12 mouse cellular contexts compared by ENCODE assay signal in genomic region chr7:140942811-140943210, GRCm38 (mm10). TPM values are rescaled to one million over a fixed set of nuclear protein-coding genes. Genes with fewer than 3 reads are reported as not detected.
A peak's percentile ranks its signal among the peaks of the same experiment; 100 is the strongest.
DNase-seq lines count a peak whose midpoint lies in the region; ATAC-seq and TF ChIP-seq lines count a peak whose summit lies in the region.
"Had no signal": no experiment of that assay in that cellular context is flagged by ENCODE, and none has a peak within 500 bp of the region (broad histone marks: within the 10 kb centered on the region; RNA-seq: fewer than 3 reads in every experiment).

No protein-coding gene starts in this region.

- ATAC-seq in lung, embryonic 14.5 days (ENCODE audit: insufficient read depth), result no peak
- ATAC-seq in intestine, embryonic 15.5 days, result no peak
- no peak for ATAC-seq in forebrain, embryonic 16.5 days

- no peak overlapping the region for H3K9ac ChIP-seq in lung, embryonic 14.5 days
- 0 out of 2 replicates have a peak overlapping the region, but pooled peaks have one; percentile 20 for H3K9ac ChIP-seq in intestine, embryonic 15.5 days
- H3K9ac ChIP-seq in forebrain, embryonic 16.5 days (replicated peaks; ENCODE audit: low read depth, low read length), result no peak overlapping the region

- H3K9me3 ChIP-seq in lung, embryonic 14.5 days (ENCODE audit: low read depth, low read length), result no peaks in the 10 kb centered on the region
- H3K9me3 ChIP-seq in intestine, embryonic 15.5 days, result no peaks in the 10 kb centered on the region
- H3K9me3 ChIP-seq in forebrain, embryonic 16.5 days (ENCODE audit: control insufficient read depth, low read length), result no peaks in the 10 kb centered on the region
- H3K9me3 ChIP-seq: neural tube, embryonic 12.5 days had no signal

- peaks cover 29% of the 10 kb centered on the region for H3K36me3 ChIP-seq in lung, embryonic 14.5 days (ENCODE audit: insufficient read depth)
- H3K36me3 ChIP-seq in intestine, embryonic 15.5 days, result peaks cover 25% of the 10 kb centered on the region
- H3K36me3 ChIP-seq in macrophage (ENCODE audit: inconsistent target), result peaks cover 19% of the 10 kb centered on the region; the same call in 1 of the 2 replicates
- no peaks in the 10 kb centered on the region for H3K36me3 ChIP-seq in forebrain, embryonic 16.5 days (ENCODE audit: control insufficient read depth, insufficient read depth)

- peak overlapping the region; percentile 87 for H3K4me2 ChIP-seq in lung, embryonic 14.5 days
- peak overlapping the region; percentile 66 for H3K4me2 ChIP-seq in intestine, embryonic 15.5 days (replicated peaks)
- H3K4me2 ChIP-seq in forebrain, embryonic 16.5 days (ENCODE audit: low read length), result no peak overlapping the region

- H3K4me1 ChIP-seq in lung, embryonic 14.5 days (ENCODE audit: insufficient read depth), result peaks cover 15% of the 10 kb centered on the region; the same call in 1 of the 2 replicates
- peaks cover 32% of the 10 kb centered on the region for H3K4me1 ChIP-seq in intestine, embryonic 15.5 days (replicated peaks)
- H3K4me1 ChIP-seq in cerebellum, adult 2 months (ENCODE audit: control insufficient read depth, insufficient read depth, low read length), result no peaks in the 10 kb centered on the region
- H3K4me1 ChIP-seq in forebrain, embryonic 16.5 days (replicated peaks; ENCODE audit: control insufficient read depth, insufficient read depth, low read length), result peaks cover 11% of the 10 kb centered on the region

- H3K4me3 ChIP-seq in lung, embryonic 14.5 days (ENCODE audit: low read depth, low read length), result no peak overlapping the region
- H3K4me3 ChIP-seq in intestine, embryonic 15.5 days (replicated peaks), result no peak overlapping the region
- H3K4me3 ChIP-seq in macrophage (ENCODE audit: inconsistent target), result no peak overlapping the region
- H3K4me3 ChIP-seq in cerebellum, adult 2 months (replicated peaks; ENCODE audit: insufficient read depth, low read depth, low read length), result no peak overlapping the region
- no peak overlapping the region for H3K4me3 ChIP-seq in forebrain, embryonic 16.5 days (replicated peaks; ENCODE audit: low read length)

- peak; percentile 22 to 37 for DNase-seq in adrenal gland, adult (ENCODE audit: inconsistent age in 2 of 2, low spot score in 1 of 2)
- DNase-seq in adrenal gland, postnatal 14 days, result no peak
- DNase-seq in lung, embryonic 14.5 days, result no peak
- no peak for DNase-seq in lung, adult 18-20 months
- DNase-seq in cerebellum, adult 2 months, result no peak
- DNase-seq: forebrain, postnatal 0 days had no signal

- no peaks in the 10 kb centered on the region for H3K27me3 ChIP-seq in lung, embryonic 14.5 days (ENCODE audit: insufficient read depth, low read length)
- no peaks in the 10 kb centered on the region for H3K27me3 ChIP-seq in intestine, embryonic 15.5 days (replicated peaks)
- no peaks in the 10 kb centered on the region for H3K27me3 ChIP-seq in cerebellum, adult 2 months (ENCODE audit: control insufficient read depth, insufficient read depth, low read length)
- H3K27me3 ChIP-seq in forebrain, embryonic 16.5 days (replicated peaks; ENCODE audit: control insufficient read depth, insufficient read depth, low read length), result no peaks in the 10 kb centered on the region
- H3K27me3 ChIP-seq: neural tube, embryonic 12.5 days had no signal

- no peaks in the 10 kb centered on the region for H3K79me2 ChIP-seq in macrophage (ENCODE audit: inconsistent target)

- TF ChIP-seq POLR2A in cerebellum, adult 2 months (IDR thresholded peaks at IDR 0.05; ENCODE audit: borderline replicate concordance, insufficient read depth, low read length), result no peak

- TF ChIP-seq CTCF in lung, embryonic 14.5 days (IDR thresholded peaks at IDR 0.05; ENCODE audit: low read depth), result no peak
- TF ChIP-seq CTCF in cerebellum, adult 2 months (IDR thresholded peaks at IDR 0.05; ENCODE audit: borderline replicate concordance, insufficient read depth, low read depth, low read length), result no peak

- 83% methylated on average over 10 of the region's 10 CpGs for WGBS in lung, embryonic 14.5 days
- WGBS in intestine, embryonic 15.5 days, result 91% methylated on average over 10 of the region's 10 CpGs
- 86% methylated on average over 10 of the region's 10 CpGs for WGBS in macrophage (ENCODE audit: missing documents)
- 94% methylated on average over 10 of the region's 10 CpGs for WGBS in cerebellum, adult 2 months
- WGBS in forebrain, embryonic 16.5 days, result 94% methylated on average over 10 of the region's 10 CpGs

- H3K27ac ChIP-seq in lung, embryonic 14.5 days (ENCODE audit: low read depth), result peak overlapping the region; percentile 95; the same call in 1 of the 2 replicates
- peak overlapping the region; percentile 84 for H3K27ac ChIP-seq in intestine, embryonic 15.5 days
- peak overlapping the region; percentile 98 for H3K27ac ChIP-seq in macrophage
- H3K27ac ChIP-seq in cerebellum, adult 2 months (ENCODE audit: insufficient read depth, low read length), result no peak overlapping the region
- no peak overlapping the region for H3K27ac ChIP-seq in forebrain, embryonic 16.5 days (ENCODE audit: low read length)
- H3K27ac ChIP-seq: neural tube, embryonic 12.5 days had no signal

RNA-seq across cellular contexts. Expression of gene Pgghg, which starts 1.6 kb away (rescaled TPM):
- 26.9 and 28.9 TPM in 2 replicates for total RNA-seq in adrenal gland, postnatal 14 days (2021)
- 20.7 and 22.6 TPM in 2 replicates for polyA plus RNA-seq in lung, embryonic 14.5 days (2014; fragmentation: Nextera tagmentation; extraction: Ambion mirVana)
- 21.6 and 21.9 TPM in 2 replicates for polyA plus RNA-seq in intestine, embryonic 15.5 days (2015; fragmentation: Nextera tagmentation; extraction: Ambion mirVana)
- 10 to 100 TPM in 24 of 26 experiments, 1 to 10 TPM in 2; 9.5 to 26.3 (median 16.0) TPM for total RNA-seq in macrophage (2018; cell fraction: chromatin; rRNA removed)
- total RNA-seq in macrophage (2018; cell fraction: cytosol; rRNA removed), result 1 to 10 TPM; 3.7 to 9.5 (median 5.8) TPM
- total RNA-seq in macrophage (2018; cell fraction: nucleus; rRNA removed), result 10 to 100 TPM in 24 of 26 experiments, 1 to 10 TPM in 2; 8.4 to 25.0 (median 13.3) TPM
- 6.3 to 9.2 TPM (median 7.2 TPM) in 3 replicates for polyA plus RNA-seq in macrophage (2018)
- polyA plus RNA-seq in cerebellum, adult 2 months (2012; rRNA removed), result 5.6 and 6.6 TPM in 2 replicates
- 8.9 and 10.1 TPM in 2 replicates for polyA plus RNA-seq in forebrain, embryonic 16.5 days (2015; fragmentation: Nextera tagmentation; extraction: Ambion mirVana)

RNA-seq across cellular contexts. Expression of gene Ifitm5, which starts 7.3 kb away (rescaled TPM):
- 0.63 and 1.4 TPM in 2 replicates for total RNA-seq in adrenal gland, postnatal 14 days (2021)
- 1.0 and 1.3 TPM in 2 replicates for polyA plus RNA-seq in lung, embryonic 14.5 days (2014; fragmentation: Nextera tagmentation; extraction: Ambion mirVana)
- 2.4 and 3.4 TPM in 2 replicates for polyA plus RNA-seq in intestine, embryonic 15.5 days (2015; fragmentation: Nextera tagmentation; extraction: Ambion mirVana)
- 10 to 100 TPM in 10 of 26 experiments, 1 to 10 TPM in 16; 3.1 to 25.5 (median 8.4) TPM for total RNA-seq in macrophage (2018; cell fraction: chromatin; rRNA removed)
- 1 to 10 TPM in 2 of 26 experiments, under 1 TPM in 23, not detected in 1; 0.22 to 1.3 (median 0.46) TPM for total RNA-seq in macrophage (2018; cell fraction: cytosol; rRNA removed)
- total RNA-seq in macrophage (2018; cell fraction: nucleus; rRNA removed), result 10 to 100 TPM in 11 of 26 experiments, 1 to 10 TPM in 15; 3.0 to 27.1 (median 9.1) TPM
- 0.30 to 1.0 TPM in 2 of 3 replicates, not detected in the other for polyA plus RNA-seq in macrophage (2018)
- 0.16 TPM in 1 of 2 replicates, not detected in the other for polyA plus RNA-seq in cerebellum, adult 2 months (2012; rRNA removed)
- 0.38 and 2.1 TPM in 2 replicates for polyA plus RNA-seq in forebrain, embryonic 16.5 days (2015; fragmentation: Nextera tagmentation; extraction: Ambion mirVana)

RNA-seq across cellular contexts. Expression of gene Gm45717, which starts 12.9 kb away (rescaled TPM):
- total RNA-seq in adrenal gland, postnatal 14 days (2021), result 1.1 TPM in 1 of 2 replicates, not detected in the other
- not detected in 2 replicates for polyA plus RNA-seq in lung, embryonic 14.5 days (2014; fragmentation: Nextera tagmentation; extraction: Ambion mirVana)
- 0.69 TPM in 1 of 2 replicates, not detected in the other for polyA plus RNA-seq in intestine, embryonic 15.5 days (2015; fragmentation: Nextera tagmentation; extraction: Ambion mirVana)
- 1 to 10 TPM in 5 of 26 experiments, not detected in 21; 3.0 to 7.9 (median 4.0) TPM for total RNA-seq in macrophage (2018; cell fraction: chromatin; rRNA removed)
- under 1 TPM in 3 of 26 experiments, not detected in 23; 0.42 to 0.77 (median 0.47) TPM for total RNA-seq in macrophage (2018; cell fraction: cytosol; rRNA removed)
- 1 to 10 TPM in 3 of 26 experiments, not detected in 23; 3.0 to 3.6 (median 3.0) TPM for total RNA-seq in macrophage (2018; cell fraction: nucleus; rRNA removed)
- polyA plus RNA-seq in macrophage (2018), result 0.87 TPM in 1 of 3 replicates, not detected in the others
- polyA plus RNA-seq in cerebellum, adult 2 months (2012; rRNA removed), result not detected in 2 replicates
- polyA plus RNA-seq in forebrain, embryonic 16.5 days (2015; fragmentation: Nextera tagmentation; extraction: Ambion mirVana), result not detected in 2 replicates
- total RNA-seq: forebrain, postnatal 0 days; heart, adult 18-20 months had no signal
- polyA plus RNA-seq: forebrain, postnatal 0 days; kidney, embryonic 14.5 days; neural tube, embryonic 12.5 days had no signal

RNA-seq across cellular contexts. Expression of gene Ifitm2, which starts 13.0 kb away (rescaled TPM):
- total RNA-seq in adrenal gland, postnatal 14 days (2021), result 458 and 515 TPM in 2 replicates
- polyA plus RNA-seq in lung, embryonic 14.5 days (2014; fragmentation: Nextera tagmentation; extraction: Ambion mirVana), result 1,035 and 1,087 TPM in 2 replicates
- 1,251 and 1,347 TPM in 2 replicates for polyA plus RNA-seq in intestine, embryonic 15.5 days (2015; fragmentation: Nextera tagmentation; extraction: Ambion mirVana)
- 100 to 1,000 TPM in 1 of 26 experiments, 10 to 100 TPM in 25; 15.1 to 108 (median 29.7) TPM for total RNA-seq in macrophage (2018; cell fraction: chromatin; rRNA removed)
- 1,000 to 10,000 TPM in 1 of 26 experiments, 100 to 1,000 TPM in 25; 564 to 1,058 (median 751) TPM for total RNA-seq in macrophage (2018; cell fraction: cytosol; rRNA removed)
- total RNA-seq in macrophage (2018; cell fraction: nucleus; rRNA removed), result 100 to 1,000 TPM in 25 of 26 experiments, 10 to 100 TPM in 1; 46.7 to 361 (median 143) TPM
- 471 to 1,093 TPM (median 749 TPM) in 3 replicates for polyA plus RNA-seq in macrophage (2018)
- 31.7 and 35.3 TPM in 2 replicates for polyA plus RNA-seq in cerebellum, adult 2 months (2012; rRNA removed)
- polyA plus RNA-seq in forebrain, embryonic 16.5 days (2015; fragmentation: Nextera tagmentation; extraction: Ambion mirVana), result 126 and 150 TPM in 2 replicates

RNA-seq across cellular contexts. Expression of gene Nlrp6, which starts 22.1 kb away (rescaled TPM):
- total RNA-seq in adrenal gland, postnatal 14 days (2021), result 1.5 and 6.6 TPM in 2 replicates
- polyA plus RNA-seq in lung, embryonic 14.5 days (2014; fragmentation: Nextera tagmentation; extraction: Ambion mirVana), result 0.08 TPM in 1 of 2 replicates, not detected in the other
- 42.9 and 46.8 TPM in 2 replicates for polyA plus RNA-seq in intestine, embryonic 15.5 days (2015; fragmentation: Nextera tagmentation; extraction: Ambion mirVana)
- total RNA-seq in macrophage (2018; cell fraction: chromatin; rRNA removed), result under 1 TPM in 1 of 26 experiments, not detected in 25; 0.29 TPM
- under 1 TPM in 1 of 26 experiments, not detected in 25; 0.14 TPM for total RNA-seq in macrophage (2018; cell fraction: cytosol; rRNA removed)
- total RNA-seq in macrophage (2018; cell fraction: nucleus; rRNA removed), result 1 to 10 TPM in 1 of 26 experiments, under 1 TPM in 1, not detected in 24; 0.35 to 1.6 TPM
- polyA plus RNA-seq in macrophage (2018), result not detected in 3 replicates
- polyA plus RNA-seq in cerebellum, adult 2 months (2012; rRNA removed), result 0.18 and 0.54 TPM in 2 replicates
- polyA plus RNA-seq in forebrain, embryonic 16.5 days (2015; fragmentation: Nextera tagmentation; extraction: Ambion mirVana), result 0.68 and 0.71 TPM in 2 replicates
- total RNA-seq: heart, adult 18-20 months had no signal

Comparison
In these comparisons a context has a peak if more than half of its experiments do, and no peak if none do; other contexts are left out.
1. DNase-seq: peak in adrenal gland, adult (2 of 2); none in adrenal gland, postnatal 14 days (single experiment), lung, embryonic 14.5 days (single experiment), lung, adult 18-20 months (0 of 2) and cerebellum, adult 2 months (0 of 2).
2. H3K27ac ChIP-seq: peak in lung, embryonic 14.5 days (single experiment), intestine, embryonic 15.5 days (single experiment) and macrophage (single experiment); none in cerebellum, adult 2 months (single experiment) and forebrain, embryonic 16.5 days (single experiment).